ENCODE assay signal across 16 mouse cellular contexts in the genomic region with DNA sequence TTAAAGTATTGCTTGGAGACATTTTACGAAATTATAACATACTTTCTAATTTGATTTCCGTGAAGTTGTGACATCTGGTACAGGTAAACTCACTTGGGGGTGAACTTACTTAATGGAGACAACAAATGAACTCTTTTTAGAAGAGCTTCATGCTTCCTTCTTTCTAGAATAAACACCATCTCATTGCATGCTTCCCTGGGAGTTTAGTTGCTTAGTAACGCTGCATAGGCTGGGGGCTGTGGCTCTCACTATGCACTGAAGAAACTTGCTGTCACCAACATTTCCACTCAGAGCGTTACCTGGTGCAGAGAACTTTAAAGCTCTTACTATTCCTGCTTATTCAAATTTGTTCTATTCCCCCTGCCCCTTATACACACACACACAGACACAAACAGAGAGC.
A peak's percentile ranks its signal among the peaks of the same experiment; 100 is the strongest.
DNase-seq lines count a peak whose midpoint lies in the region; ATAC-seq and TF ChIP-seq lines count a peak whose summit lies in the region.
"Had no signal": no experiment of that assay in that cellular context is flagged by ENCODE, and none has a peak within 500 bp of the region (broad histone marks: within the 10 kb centered on the region; RNA-seq: fewer than 3 reads in every experiment).

No protein-coding gene starts in this region.

- H3K9me3 ChIP-seq in forebrain, embryonic 13.5 days (replicated peaks): no peaks in the 10 kb centered on the region
- no peaks in the 10 kb centered on the region for H3K9me3 ChIP-seq in midbrain, embryonic 13.5 days
- H3K9me3 ChIP-seq: embryonic facial prominence, embryonic 10.5 days; heart, embryonic 15.5 days had no signal

- no peaks in the 10 kb centered on the region for H3K36me3 ChIP-seq in forebrain, embryonic 13.5 days (ENCODE audit: poor library complexity, severe bottlenecking)
- H3K36me3 ChIP-seq in midbrain, embryonic 13.5 days: no peaks in the 10 kb centered on the region
- H3K36me3 ChIP-seq: embryonic facial prominence, embryonic 10.5 days; heart, embryonic 15.5 days had no signal

- H3K9ac ChIP-seq in forebrain, embryonic 13.5 days: no peak overlapping the region
- no peak overlapping the region for H3K9ac ChIP-seq in midbrain, embryonic 13.5 days (replicated peaks)
- H3K9ac ChIP-seq: heart, embryonic 15.5 days had no signal

- WGBS in forebrain, embryonic 13.5 days: 25% methylated on average over 4 of the region's 4 CpGs
- WGBS in midbrain, embryonic 13.5 days: 37% methylated on average over 4 of the region's 4 CpGs

- no peak overlapping the region for H3K4me3 ChIP-seq in forebrain, embryonic 13.5 days
- no peak overlapping the region for H3K4me3 ChIP-seq in midbrain, embryonic 13.5 days (replicated peaks)
- no peak overlapping the region for H3K4me3 ChIP-seq in gastrocnemius, adult 2 months
- H3K4me3 ChIP-seq: embryonic facial prominence, embryonic 10.5 days; erythroblast, embryonic 14.5 days; heart, embryonic 15.5 days; myocyte had no signal

- peaks cover 31% of the 10 kb centered on the region for H3K4me1 ChIP-seq in forebrain, embryonic 13.5 days
- peaks cover 21% of the 10 kb centered on the region for H3K4me1 ChIP-seq in midbrain, embryonic 13.5 days (replicated peaks)
- H3K4me1 ChIP-seq: heart, embryonic 15.5 days had no signal

- ATAC-seq in forebrain, embryonic 13.5 days: peak; percentile 41; the same call in 1 of the 2 replicates
- peak; percentile 67; the same call in 1 of the 2 replicates for ATAC-seq in midbrain, embryonic 13.5 days

- no peak for TF ChIP-seq CTCF in brain, embryonic 14.5 days (IDR thresholded peaks at IDR 0.05; ENCODE audit: borderline replicate concordance, extremely low read depth, insufficient read depth, insufficient read length)
- no peak for TF ChIP-seq CTCF in gastrocnemius, adult 2 months (IDR thresholded peaks at IDR 0.05)

- no peak overlapping the region for H3K27ac ChIP-seq in forebrain, embryonic 13.5 days
- H3K27ac ChIP-seq in midbrain, embryonic 13.5 days: no peak overlapping the region
- no peak overlapping the region for H3K27ac ChIP-seq in gastrocnemius, adult 2 months
- H3K27ac ChIP-seq: embryonic facial prominence, embryonic 10.5 days; heart, embryonic 15.5 days had no signal

- H3K4me2 ChIP-seq in forebrain, embryonic 13.5 days: no peak overlapping the region
- no peak overlapping the region for H3K4me2 ChIP-seq in midbrain, embryonic 13.5 days (replicated peaks)
- H3K4me2 ChIP-seq: heart, embryonic 15.5 days had no signal

- intact Hi-C loops in left cerebral cortex, postnatal 14 days (cut with DNase I): no loop called here
- intact Hi-C loops in gastrocnemius, adult 2 months (cut with DNase I): no loop called here
- intact Hi-C loops in heart, postnatal 10 days (cut with DNase I): no loop called here

- peak; percentile 8 to 12 for DNase-seq in left cerebral cortex, postnatal 14 days (ENCODE audit: low spot score in 2 of 2)
- DNase-seq in left cerebral cortex, adult 11 months (ENCODE audit: low spot score): no peak
- DNase-seq in brain, embryonic 14.5 days (ENCODE audit: low read depth): peak; percentile 69
- no peak for DNase-seq in gastrocnemius, adult 2 months
- no peak for DNase-seq in heart, postnatal 10 days
- DNase-seq: adrenal gland, postnatal 14 days; cerebellum, adult 9-11 months; heart, adult 18-20 months; kidney, adult 8-10 months; lung, postnatal 4 days had no signal

- no peaks in the 10 kb centered on the region for H3K27me3 ChIP-seq in forebrain, embryonic 13.5 days
- no peaks in the 10 kb centered on the region for H3K27me3 ChIP-seq in midbrain, embryonic 13.5 days
- H3K27me3 ChIP-seq: heart, embryonic 15.5 days had no signal

- TF ChIP-seq POLR2A in brain, embryonic 14.5 days (IDR thresholded peaks at IDR 0.05; ENCODE audit: borderline replicate concordance, extremely low read depth, insufficient read depth, insufficient read length, poor library complexity, severe bottlenecking): no peak

Comparison
In these comparisons a context has a peak if more than half of its experiments do, and no peak if none do; other contexts are left out.
1. DNase-seq: peak in left cerebral cortex, postnatal 14 days (2 of 2) and brain, embryonic 14.5 days (single experiment); none in left cerebral cortex, adult 11 months (single experiment), gastrocnemius, adult 2 months (single experiment) and heart, postnatal 10 days (0 of 2).